Mouse (Mus musculus) megakaryocyte, embryonic 14.5 days (primary cell): ENCODE results near the gene Rasl11b.

ENCODE experiments used
- FLI1 ChIP-seq: IDR thresholded peaks from 2 replicates; pipeline ENCODE4 v1.6.1; 2012; ENCODE audit warnings: low read length, inconsistent platforms, mixed read lengths
- GATA1 ChIP-seq: IDR thresholded peaks from 3 replicates; pipeline ENCODE4 v1.6.1; 2012; ENCODE audit warnings: mixed read lengths, low read length, inconsistent platforms, borderline replicate concordance

- TF ChIP-seq FLI1, result no peak
- no peak for TF ChIP-seq GATA1
Observed at GRCm38 (mm10) chr5:74159906-74160305, 35.2 kb upstream of the Rasl11b start.
